Mouse (Mus musculus) heart, postnatal 14 days (tissue): ENCODE measurements around the gene Ldb3. TPM values are rescaled to one million over a fixed set of nuclear protein-coding genes. Genes with fewer than 3 reads are reported as not detected.

Experiments
- DNase-seq, 2 experiments: peaks; one replicate each; pipeline ENCODE4 v3.0.0; 2021 to 2022
- intact Hi-C: fragments of 180-260 bp; cut with DNase I; formaldehyde crosslinking; loops from one replicate; pipeline ENCODE4 v1.15.1; 2025
- total RNA-seq, 2 experiments: library from RNA; stranded (reverse); gene quantifications; 2 replicates each; pipeline ENCODE4 v1.2.3; 2021

Gene Ldb3
- total RNA-seq, 2 experiments from 2014 or later = 877 to 926 TPM

GRCm38 (mm10) chr14:34517959-34518544, 70.4 kb downstream of the Ldb3 start:
- DNase-seq = no peak
- intact Hi-C loops = no loop called here

GRCm38 (mm10) chr14:34516960-34517577, 71.4 kb downstream of the Ldb3 start:
- DNase-seq = no peak
- intact Hi-C loops = no loop called here

GRCm38 (mm10) chr14:34515860-34516259, 72.6 kb downstream of the Ldb3 start:
- DNase-seq = no peak
- intact Hi-C loops = no loop called here

GRCm38 (mm10) chr14:34514120-34514519, 74.4 kb downstream of the Ldb3 start:
- peak in 1 of 2 experiments; percentile 62 for DNase-seq
- intact Hi-C loops = no loop called here

GRCm38 (mm10) chr14:34512602-34513001, 75.9 kb downstream of the Ldb3 start:
- DNase-seq = no peak
- intact Hi-C loops = no loop called here

- intact Hi-C loops = no loop called here
- no peak for DNase-seq
These were observed 76.6 kb downstream of the Ldb3 start for GRCm38 (mm10) chr14:34511901-34512300.

GRCm38 (mm10) chr14:34508842-34509439, 79.5 kb downstream of the Ldb3 start:
- no peak for DNase-seq
- intact Hi-C loops = no loop called here

- intact Hi-C loops = no loop called here
- no peak for DNase-seq
These were observed 80.2 kb downstream of the Ldb3 start for GRCm38 (mm10) chr14:34508187-34508840.

GRCm38 (mm10) chr14:34505309-34505708, 83.2 kb downstream of the Ldb3 start:
- intact Hi-C loops = no loop called here
- DNase-seq = no peak

- DNase-seq = no peak
- intact Hi-C loops = no loop called here
These were observed 84.1 kb downstream of the Ldb3 start for GRCm38 (mm10) chr14:34504377-34504776.

GRCm38 (mm10) chr14:34503759-34504158, 84.7 kb downstream of the Ldb3 start:
- intact Hi-C loops = no loop called here
- no peak for DNase-seq

GRCm38 (mm10) chr14:34503325-34503647, 85.2 kb downstream of the Ldb3 start, which contains the start of gene Bmpr1a:
TSS of gene Bmpr1a (minus strand) at chr14:34503341.
- intact Hi-C loops = no loop called here

GRCm38 (mm10) chr14:34502475-34503324, 85.8 kb downstream of the Ldb3 start:
- peak; percentile 90 to 93 for DNase-seq
- intact Hi-C loops = no loop called here

More at GRCm38 (mm10) chr14:34503325-34503647, 85.2 kb downstream of the Ldb3 start, which contains the start of gene Bmpr1a:
- DNase-seq = no peak

- DNase-seq = peak; percentile 40 to 55
- intact Hi-C loops = loop anchor here (2.0 kb wide), 1 partner anchor 47 kb away; no protein-coding TSS in a partner anchor
These were observed 86.5 kb downstream of the Ldb3 start for GRCm38 (mm10) chr14:34501804-34502474.

- intact Hi-C loops = loop anchor here (2.0 kb wide), 1 partner anchor 47 kb away; no protein-coding TSS in a partner anchor
- DNase-seq = no peak
These were observed 87.1 kb downstream of the Ldb3 start for GRCm38 (mm10) chr14:34501447-34501803.

GRCm38 (mm10) chr14:34500309-34500708, 88.2 kb downstream of the Ldb3 start:
- intact Hi-C loops = loop anchor here (2.0 kb wide), 1 partner anchor 48 kb away; no protein-coding TSS in a partner anchor
- no peak for DNase-seq

- DNase-seq = no peak
- intact Hi-C loops = loop anchor here (2.0 kb wide), 1 partner anchor 49 kb away; no protein-coding TSS in a partner anchor
These were observed 88.8 kb downstream of the Ldb3 start for GRCm38 (mm10) chr14:34499664-34500063.

GRCm38 (mm10) chr14:34497346-34497745, 91.1 kb downstream of the Ldb3 start:
- no peak for DNase-seq
- intact Hi-C loops = no loop called here

- DNase-seq = no peak
- intact Hi-C loops = no loop called here
These were observed 94.8 kb downstream of the Ldb3 start for GRCm38 (mm10) chr14:34493682-34494081.

- intact Hi-C loops = no loop called here
- no peak for DNase-seq
These were observed 95.8 kb downstream of the Ldb3 start for GRCm38 (mm10) chr14:34492688-34493087.
